Comparison of ENCODE assay signal across 8 mouse cellular contexts in the genomic region with DNA sequence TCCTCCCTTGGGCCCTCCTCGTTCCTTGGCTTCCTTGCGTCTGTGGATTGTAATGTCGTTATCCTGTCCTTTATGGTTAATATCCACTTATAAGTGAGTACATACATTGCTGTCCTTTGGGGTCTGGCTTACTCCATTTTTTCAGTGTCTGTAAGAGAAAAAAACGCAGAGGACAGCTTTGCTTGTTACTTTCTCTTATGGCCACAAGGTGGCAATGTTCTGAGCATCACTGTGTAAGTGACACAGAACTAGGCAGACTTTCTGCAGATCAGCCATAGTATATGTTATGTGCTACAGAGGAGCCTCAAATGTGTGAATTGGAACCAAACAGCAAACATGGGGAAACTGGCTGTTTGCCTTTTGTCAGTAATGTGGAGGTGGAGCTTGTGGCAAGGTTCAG. TPM values are rescaled to one million over a fixed set of nuclear protein-coding genes. Genes with fewer than 3 reads are reported as not detected.
A peak's percentile ranks its signal among the peaks of the same experiment; 100 is the strongest.
DNase-seq lines count a peak whose midpoint lies in the region; TF ChIP-seq lines count a peak whose summit lies in the region.

No protein-coding gene starts in this region.

- TF ChIP-seq CTCF in gastrocnemius, adult 2 months (IDR thresholded peaks at IDR 0.05), result peak; percentile 77

- H3K4me3 ChIP-seq in gastrocnemius, adult 2 months, result no peak overlapping the region

- no peak for DNase-seq in gastrocnemius, adult 2 months
- DNase-seq in gastrocnemius, postnatal 14 days, result no peak
- peak; percentile 24 for DNase-seq in A20 (ENCODE audit: low read depth, low spot score)
- peak; percentile 40 for DNase-seq in embryo, embryonic 9.5 days (ENCODE audit: extremely low spot score)
- peak; percentile 34 for DNase-seq in lung, postnatal 10 days
- DNase-seq in ovary, postnatal 14 days (ENCODE audit: low spot score), result no peak
- DNase-seq in cerebellum, adult 18-20 months, result no peak
- no peak for DNase-seq in testis, postnatal 10 days (ENCODE audit: low spot score)

- no peak overlapping the region for H3K27ac ChIP-seq in gastrocnemius, adult 2 months

- intact Hi-C loops in gastrocnemius, adult 2 months (cut with DNase I), result loop anchor here (5.0 kb wide), 1 partner anchor 112 kb away; no protein-coding TSS in a partner anchor
- intact Hi-C loops in gastrocnemius, postnatal 14 days (cut with DNase I; ENCODE audit: low total_unique reads), result no loop called here

RNA-seq across cellular contexts. Expression of gene Dchs2, which starts 17.6 kb away (rescaled TPM):
- total RNA-seq in gastrocnemius, adult 2 months (2021), result 1 to 10 TPM in 1 of 2 experiments, under 1 TPM in 1; 0.51 to 1.6 TPM
- total RNA-seq in gastrocnemius, postnatal 14 days (2021), result 1 to 10 TPM; 3.9 to 4.4 TPM

RNA-seq across cellular contexts. Expression of gene Plrg1, which starts 54.8 kb away (rescaled TPM):
- 10 to 100 TPM; 22.8 to 23.0 TPM for total RNA-seq in gastrocnemius, adult 2 months (2021)
- 10 to 100 TPM; 24.9 to 25.2 TPM for total RNA-seq in gastrocnemius, postnatal 14 days (2021)

Comparison
In these comparisons a context has a peak if more than half of its experiments do, and no peak if none do; other contexts are left out.
1. DNase-seq: peak in A20 (single experiment), embryo, embryonic 9.5 days (single experiment) and lung, postnatal 10 days (single experiment); none in gastrocnemius, adult 2 months (single experiment), gastrocnemius, postnatal 14 days (single experiment), ovary, postnatal 14 days (single experiment), cerebellum, adult 18-20 months (0 of 2) and testis, postnatal 10 days (single experiment).